Mouse (Mus musculus) midbrain, embryonic 15.5 days (tissue): ENCODE measurements at regions not wholly inside any gene's neighbourhood (a gene's known extent, or its start where the extent isn't known, plus 50 kb on each side); places are given as distances from the start of the nearest gene placed in this dataset.

Source experiments
- ATAC-seq: fragments of 200-750 bp; cut with Nextera tagmentation; replicated peaks from 2 replicates; pipeline ENCODE4 v1.8.0; 2017; ENCODE audit warnings: moderate TSS enrichment
- H3K27ac ChIP-seq: fragments of 300-500 bp; sonication (generic); 2 replicates; pipeline ENCODE4 v1.5.1; 2015; ENCODE audit warnings: mild to moderate bottlenecking, inconsistent platforms
- H3K27me3 ChIP-seq: fragments of 300-500 bp; sonication (generic); replicated peaks from 2 replicates; pipeline ENCODE4 v1.6.1; 2015; ENCODE audit warnings: inconsistent platforms
- H3K36me3 ChIP-seq: fragments of 300-500 bp; sonication (generic); replicated peaks from 2 replicates; pipeline ENCODE4 v1.6.1; 2015; ENCODE audit warnings: inconsistent platforms
- H3K4me1 ChIP-seq: fragments of 300-500 bp; sonication (generic); 2 replicates; pipeline ENCODE4 v1.6.1; 2015; ENCODE audit warnings: inconsistent platforms
- H3K4me2 ChIP-seq: fragments of 300-500 bp; sonication (generic); 2 replicates; pipeline ENCODE4 v1.6.1; 2015; ENCODE audit warnings: inconsistent platforms, mild to moderate bottlenecking, moderate library complexity
- H3K4me3 ChIP-seq: fragments of 300-500 bp; sonication (generic); 2 replicates; pipeline ENCODE4 v1.5.1; 2015; ENCODE audit warnings: mild to moderate bottlenecking, inconsistent platforms
- H3K9ac ChIP-seq: fragments of 300-500 bp; sonication (generic); 2 replicates; pipeline ENCODE4 v1.6.1; 2015; ENCODE audit warnings: mild to moderate bottlenecking, inconsistent platforms
- H3K9me3 ChIP-seq: fragments of 300-500 bp; sonication (generic); 2 replicates; pipeline ENCODE4 v1.6.1; 2016; ENCODE audit warnings: inconsistent platforms
- WGBS: fragments of 180-500 bp; shearing (Covaris S2); methylation state at CpG from one replicate; pipeline ENCODE4 v1.1.7; 2015; ENCODE audit warnings: mixed read lengths; 5-methylcytosine and 5-hydroxymethylcytosine counted together

- Histone ChIP-seq H3K36me3 (no peaks in the 10 kb centered on the region), H3K4me2 (no peak overlapping the region), H3K27ac (no peak overlapping the region), H3K9me3 (no peaks in the 10 kb centered on the region), H3K9ac (no peak overlapping the region), H3K4me3 (no peak overlapping the region), H3K27me3 (no peaks in the 10 kb centered on the region), H3K4me1 (no peaks in the 10 kb centered on the region)
- 77% methylated on average over 5 of the region's 5 CpGs for WGBS
- no peak for ATAC-seq
These were observed 212.9 kb downstream of the Hlx start for GRCm38 (mm10) chr1:184519551-184519950.

- H3K36me3 ChIP-seq, result no peaks in the 10 kb centered on the region
- H3K9me3 ChIP-seq, result no peaks in the 10 kb centered on the region
- H3K9ac ChIP-seq, result no peak overlapping the region
- WGBS, result 79% methylated on average over 4 of the region's 4 CpGs
- H3K4me2 ChIP-seq, result no peak overlapping the region
- H3K4me1 ChIP-seq, result no peaks in the 10 kb centered on the region
- no peak overlapping the region for H3K27ac ChIP-seq
- no peaks in the 10 kb centered on the region for H3K27me3 ChIP-seq
- ATAC-seq, result no peak
- H3K4me3 ChIP-seq, result no peak overlapping the region
These were observed 227.8 kb downstream of the Hlx start for GRCm38 (mm10) chr1:184504663-184505062.

GRCm38 (mm10) chr1:184503827-184504355 is 228.5 kb downstream of the Hlx start:
- no peak for ATAC-seq
- Histone ChIP-seq H3K9me3 (no peaks in the 10 kb centered on the region), H3K36me3 (no peaks in the 10 kb centered on the region), H3K4me3 (no peak overlapping the region), H3K4me1 (no peaks in the 10 kb centered on the region), H3K27ac (no peak overlapping the region), H3K9ac (no peak overlapping the region), H3K27me3 (no peaks in the 10 kb centered on the region), H3K4me2 (no peak overlapping the region)
- 85% methylated on average over 4 of the region's 4 CpGs for WGBS

GRCm38 (mm10) chr1:184500702-184501101 is 231.7 kb downstream of the Hlx start:
- Histone ChIP-seq H3K27me3 (no peaks in the 10 kb centered on the region), H3K4me1 (no peaks in the 10 kb centered on the region), H3K4me2 (no peak overlapping the region), H3K27ac (no peak overlapping the region), H3K4me3 (no peak overlapping the region), H3K9ac (no peak overlapping the region), H3K9me3 (no peaks in the 10 kb centered on the region), H3K36me3 (no peaks in the 10 kb centered on the region)
- WGBS, result 60% methylated on average over 5 of the region's 5 CpGs
- no peak for ATAC-seq

GRCm38 (mm10) chr1:184498909-184499525 is 233.4 kb downstream of the Hlx start:
- no peak overlapping the region for H3K27ac ChIP-seq
- H3K4me2 ChIP-seq, result no peak overlapping the region
- H3K9ac ChIP-seq, result no peak overlapping the region
- ATAC-seq, result no peak
- H3K36me3 ChIP-seq, result no peaks in the 10 kb centered on the region
- H3K9me3 ChIP-seq, result no peaks in the 10 kb centered on the region
- H3K4me1 ChIP-seq, result no peaks in the 10 kb centered on the region
- no peak overlapping the region for H3K4me3 ChIP-seq
- WGBS, result 91% methylated on average over 11 of the region's 11 CpGs
- no peaks in the 10 kb centered on the region for H3K27me3 ChIP-seq

GRCm38 (mm10) chr1:184497007-184497406 is 235.4 kb downstream of the Hlx start:
- H3K9me3 ChIP-seq, result no peaks in the 10 kb centered on the region
- ATAC-seq, result no peak
- no peaks in the 10 kb centered on the region for H3K36me3 ChIP-seq
- no peak overlapping the region for H3K4me3 ChIP-seq
- H3K27ac ChIP-seq, result no peak overlapping the region
- H3K4me2 ChIP-seq, result no peak overlapping the region
- WGBS, result 11% methylated on average over 1 of the region's 1 CpGs
- H3K9ac ChIP-seq, result no peak overlapping the region
- no peaks in the 10 kb centered on the region for H3K4me1 ChIP-seq
- no peaks in the 10 kb centered on the region for H3K27me3 ChIP-seq

GRCm38 (mm10) chr1:184493811-184494210 is 238.6 kb downstream of the Hlx start:
- ATAC-seq, result no peak
- Histone ChIP-seq H3K4me1 (no peaks in the 10 kb centered on the region), H3K27ac (no peak overlapping the region), H3K4me3 (no peak overlapping the region), H3K36me3 (no peaks in the 10 kb centered on the region), H3K9ac (no peak overlapping the region), H3K27me3 (no peaks in the 10 kb centered on the region), H3K4me2 (no peak overlapping the region), H3K9me3 (no peaks in the 10 kb centered on the region)
- 85% methylated on average over 8 of the region's 8 CpGs for WGBS

GRCm38 (mm10) chr1:184492115-184492514 is 240.3 kb downstream of the Hlx start:
- Histone ChIP-seq H3K4me3 (no peak overlapping the region), H3K4me1 (no peaks in the 10 kb centered on the region), H3K9ac (no peak overlapping the region), H3K4me2 (no peak overlapping the region), H3K9me3 (no peaks in the 10 kb centered on the region), H3K27me3 (no peaks in the 10 kb centered on the region), H3K27ac (no peak overlapping the region), H3K36me3 (no peaks in the 10 kb centered on the region)
- ATAC-seq, result no peak
- 92% methylated on average over 3 of the region's 3 CpGs for WGBS

- H3K9ac ChIP-seq, result no peak overlapping the region
- no peak overlapping the region for H3K4me3 ChIP-seq
- H3K4me2 ChIP-seq, result no peak overlapping the region
- no peaks in the 10 kb centered on the region for H3K27me3 ChIP-seq
- H3K9me3 ChIP-seq, result no peaks in the 10 kb centered on the region
- no peak for ATAC-seq
- no peaks in the 10 kb centered on the region for H3K36me3 ChIP-seq
- no peak overlapping the region for H3K27ac ChIP-seq
- 78% methylated on average over 4 of the region's 4 CpGs for WGBS
- H3K4me1 ChIP-seq, result no peaks in the 10 kb centered on the region
These were observed 241.2 kb downstream of the Hlx start for GRCm38 (mm10) chr1:184491252-184491651.

GRCm38 (mm10) chr1:184487409-184487808 is 245.0 kb downstream of the Hlx start:
- 50% methylated on average over 6 of the region's 6 CpGs for WGBS
- Histone ChIP-seq H3K9me3 (no peaks in the 10 kb centered on the region), H3K4me1 (no peaks in the 10 kb centered on the region), H3K27me3 (no peaks in the 10 kb centered on the region), H3K4me3 (no peak overlapping the region), H3K36me3 (no peaks in the 10 kb centered on the region), H3K9ac (no peak overlapping the region), H3K27ac (no peak overlapping the region), H3K4me2 (no peak overlapping the region)
- ATAC-seq, result no peak

GRCm38 (mm10) chr1:184484801-184485200 is 247.6 kb downstream of the Hlx start:
- no peaks in the 10 kb centered on the region for H3K27me3 ChIP-seq
- WGBS, result 79% methylated on average over 8 of the region's 8 CpGs
- H3K4me2 ChIP-seq, result no peak overlapping the region
- H3K27ac ChIP-seq, result no peak overlapping the region
- no peak overlapping the region for H3K4me3 ChIP-seq
- no peaks in the 10 kb centered on the region for H3K4me1 ChIP-seq
- no peak overlapping the region for H3K9ac ChIP-seq
- no peaks in the 10 kb centered on the region for H3K36me3 ChIP-seq
- H3K9me3 ChIP-seq, result no peaks in the 10 kb centered on the region
- ATAC-seq, result no peak

- Histone ChIP-seq H3K9me3 (no peaks in the 10 kb centered on the region), H3K9ac (no peak overlapping the region), H3K4me1 (no peaks in the 10 kb centered on the region), H3K36me3 (no peaks in the 10 kb centered on the region), H3K27me3 (no peaks in the 10 kb centered on the region), H3K27ac (no peak overlapping the region), H3K4me3 (no peak overlapping the region), H3K4me2 (no peak overlapping the region)
- ATAC-seq, result no peak
- WGBS, result 68% methylated on average over 7 of the region's 7 CpGs
These were observed 249.0 kb downstream of the Hlx start for GRCm38 (mm10) chr1:184483371-184483770.

- H3K9me3 ChIP-seq, result no peaks in the 10 kb centered on the region
- H3K4me2 ChIP-seq, result no peak overlapping the region
- no peaks in the 10 kb centered on the region for H3K36me3 ChIP-seq
- WGBS, result 76% methylated on average over 9 of the region's 9 CpGs
- H3K27me3 ChIP-seq, result no peaks in the 10 kb centered on the region
- no peak overlapping the region for H3K27ac ChIP-seq
- H3K4me3 ChIP-seq, result no peak overlapping the region
- H3K4me1 ChIP-seq, result no peaks in the 10 kb centered on the region
- H3K9ac ChIP-seq, result no peak overlapping the region
- no peak for ATAC-seq
These were observed 250.4 kb downstream of the Hlx start for GRCm38 (mm10) chr1:184482026-184482425.
